Mouse (Mus musculus) CH12.LX (cell line): ENCODE measurements around the gene Ripply2. TPM values are rescaled to one million over a fixed set of nuclear protein-coding genes. Genes with fewer than 3 reads are reported as not detected.
"Not testable (repeated sequence)": the region's sequence is repeated elsewhere in the genome, so short reads cannot be mapped to it uniquely, and the experiment has no call there.

ENCODE experiments used
- DNase-seq: peaks from one replicate; pipeline ENCODE4 v3.0.0-alpha.2; 2013; ENCODE audit errors: extremely low read depth
- H3K27ac ChIP-seq: 2 replicates; pipeline ENCODE4 v1.5.1; 2012; ENCODE audit warnings: low read depth, mild to moderate bottlenecking, control low read depth, moderate library complexity; ENCODE audit not compliant: insufficient read depth
- H3K27me3 ChIP-seq: replicated peaks from 2 replicates; pipeline ENCODE3; 2012; ENCODE audit warnings: inconsistent platforms
- H3K36me3 ChIP-seq, 2 experiments: replicated peaks in 1 of 2; 2 replicates each; pipeline versions ENCODE3 to v1.6.1; 2012; ENCODE audit warnings: inconsistent platforms in 1 of 2, low read length in 1 of 2, mild to moderate bottlenecking in 1 of 2, mixed read lengths in 1 of 2, moderate library complexity in 1 of 2; ENCODE audit not compliant: control insufficient read depth in 1 of 2, insufficient read depth in 1 of 2
- H3K4me1 ChIP-seq, 2 experiments: 2 replicates each; pipeline ENCODE4 v1.6.1; 2012; ENCODE audit warnings: inconsistent platforms in 1 of 2, moderate library complexity in 1 of 2; ENCODE audit not compliant: insufficient read depth in 2 of 2, control insufficient read depth in 1 of 2
- H3K4me2 ChIP-seq: 2 replicates; pipeline ENCODE4 v1.6.1; 2012; ENCODE audit warnings: low read depth, mild to moderate bottlenecking, control low read depth; ENCODE audit not compliant: poor library complexity, insufficient read depth, severe bottlenecking
- H3K4me3 ChIP-seq, 3 experiments: fragments of 150-350 bp in 1 of 3; sonication (generic) in 1 of 3; replicated peaks in 1 of 3; 2 replicates each; pipeline versions ENCODE3 to v1.5.1; 2011 to 2012; ENCODE audit warnings: low read depth in 2 of 3, low read length in 2 of 3, mild to moderate bottlenecking in 2 of 3, moderate library complexity in 2 of 3, control low read depth in 1 of 3, improper control_type of control experiment in 1 of 3, inconsistent platforms in 1 of 3, mixed read lengths in 1 of 3; ENCODE audit not compliant: poor library complexity in 1 of 3
- H3K79me2 ChIP-seq: replicated peaks from 2 replicates; pipeline ENCODE4 v1.6.1; 2012; ENCODE audit warnings: mild to moderate bottlenecking, moderate library complexity; ENCODE audit not compliant: control insufficient read depth, poor library complexity, insufficient read depth, severe bottlenecking; ENCODE audit errors: extremely low read depth
- H3K9ac ChIP-seq: 2 replicates; pipeline ENCODE4 v1.6.1; 2012; ENCODE audit warnings: low read depth, mild to moderate bottlenecking, control low read depth, moderate library complexity; ENCODE audit not compliant: insufficient read depth
- H3K9me3 ChIP-seq: replicated peaks from 2 replicates; pipeline ENCODE3; 2012; ENCODE audit warnings: low read length, inconsistent platforms, mixed read lengths
- CHD1 ChIP-seq: IDR thresholded peaks from 2 replicates; pipeline ENCODE4 v1.6.1; 2012; ENCODE audit warnings: low read depth, low read length, improper control_type of control experiment, inconsistent platforms
- CTCF ChIP-seq, 2 experiments: IDR thresholded peaks in 1 of 2; conservative IDR thresholded peaks in 1 of 2; 2 replicates each; pipeline ENCODE4 v1.5.1; 2011 to 2012; ENCODE audit warnings: low read depth in 2 of 2, low read length in 2 of 2, improper control_type of control experiment in 1 of 2, inconsistent platforms in 1 of 2, mild to moderate bottlenecking in 1 of 2, moderate library complexity in 1 of 2
- ELF1 ChIP-seq: IDR thresholded peaks from 2 replicates; pipeline ENCODE4 v1.6.1; 2014; ENCODE audit warnings: low read depth, mild to moderate bottlenecking, inconsistent platforms, low read length, improper control_type of control experiment
- EP300 ChIP-seq: IDR thresholded peaks from 2 replicates; pipeline ENCODE4 v1.6.1; 2011; ENCODE audit warnings: low read length, improper control_type of control experiment
- IRF4 ChIP-seq: IDR thresholded peaks from 2 replicates; pipeline ENCODE4 v1.6.1; 2014; ENCODE audit warnings: low read depth, mild to moderate bottlenecking, inconsistent platforms, low read length, improper control_type of control experiment
- JUN ChIP-seq: IDR thresholded peaks from 2 replicates; pipeline ENCODE4 v1.6.1; 2011; ENCODE audit warnings: low read depth, mild to moderate bottlenecking, low read length, improper control_type of control experiment, moderate library complexity; ENCODE audit not compliant: insufficient read depth
- MAFK ChIP-seq: IDR thresholded peaks from 2 replicates; pipeline ENCODE4 v1.6.1; 2011; ENCODE audit warnings: low read length, improper control_type of control experiment; ENCODE audit not compliant: insufficient replicate concordance
- MAX ChIP-seq: IDR thresholded peaks from 2 replicates; pipeline ENCODE4 v1.6.1; 2011; ENCODE audit warnings: low read length, improper control_type of control experiment
- MAZ ChIP-seq: IDR thresholded peaks from 2 replicates; pipeline ENCODE4 v1.6.1; 2012; ENCODE audit warnings: low read depth, mild to moderate bottlenecking, inconsistent platforms, low read length, improper control_type of control experiment, moderate library complexity
- MEF2A ChIP-seq: IDR thresholded peaks from 2 replicates; pipeline ENCODE4 v1.6.1; 2014; ENCODE audit warnings: low read depth, mild to moderate bottlenecking, inconsistent platforms, low read length, improper control_type of control experiment, borderline replicate concordance
- MYC ChIP-seq: IDR thresholded peaks from 2 replicates; pipeline ENCODE4 v1.6.1; 2011; ENCODE audit warnings: low read depth, mild to moderate bottlenecking, improper control_type of control experiment, low read length
- PAX5 ChIP-seq: IDR thresholded peaks from 2 replicates; pipeline ENCODE4 v1.6.1; 2012; ENCODE audit warnings: low read length, inconsistent platforms, mixed read lengths
- POLR2A ChIP-seq: IDR thresholded peaks from 2 replicates; pipeline ENCODE4 v1.6.1; 2011; ENCODE audit warnings: low read depth, mild to moderate bottlenecking, improper control_type of control experiment, low read length
- POLR2AphosphoS2 ChIP-seq: IDR thresholded peaks from 2 replicates; pipeline ENCODE4 v1.6.1; 2011; ENCODE audit warnings: low read depth, low read length, improper control_type of control experiment
- RAD21 ChIP-seq: IDR thresholded peaks from 2 replicates; pipeline ENCODE4 v1.6.1; 2011; ENCODE audit warnings: low read depth, mild to moderate bottlenecking, low read length, improper control_type of control experiment, moderate library complexity
- RCOR1 ChIP-seq: conservative IDR thresholded peaks from 2 replicates; pipeline ENCODE4 v1.6.1; 2012; ENCODE audit warnings: low read depth, mild to moderate bottlenecking, inconsistent platforms, low read length, improper control_type of control experiment
- SIN3A ChIP-seq: IDR thresholded peaks from 2 replicates; pipeline ENCODE4 v1.6.1; 2012; ENCODE audit warnings: low read length, improper control_type of control experiment, inconsistent platforms
- TBP ChIP-seq: conservative IDR thresholded peaks from 2 replicates; pipeline ENCODE4 v1.6.1; 2011; ENCODE audit warnings: low read depth, low read length, improper control_type of control experiment
- USF1 ChIP-seq: IDR thresholded peaks from 2 replicates; pipeline ENCODE4 v1.6.1; 2014; ENCODE audit warnings: low read depth, mild to moderate bottlenecking, inconsistent platforms, low read length, improper control_type of control experiment
- USF2 ChIP-seq: conservative IDR thresholded peaks from 2 replicates; pipeline ENCODE4 v1.6.1; 2011; ENCODE audit warnings: low read depth, low read length, improper control_type of control experiment
- ZC3H11A ChIP-seq: IDR thresholded peaks from 2 replicates; pipeline ENCODE4 v1.6.1; 2012; ENCODE audit warnings: low read depth, mild to moderate bottlenecking, inconsistent platforms, low read length, improper control_type of control experiment
- ZMIZ1 ChIP-seq: IDR thresholded peaks from 2 replicates; pipeline ENCODE4 v1.6.1; 2012; ENCODE audit warnings: low read depth, mild to moderate bottlenecking, inconsistent platforms, low read length, improper control_type of control experiment
- ZNF384 ChIP-seq: IDR thresholded peaks from 2 replicates; pipeline ENCODE4 v1.6.1; 2012; ENCODE audit warnings: low read depth, low read length, improper control_type of control experiment, inconsistent platforms
- dilution Hi-C: fragments of 300-500 bp; cut with MboI; formaldehyde crosslinking; loops from 2 replicates; pipeline ENCODE4 v1.14.3; 2020; ENCODE audit warnings: low sequenced_read_pairs; ENCODE audit not compliant: extremely low pct_unique_long_range_greater_than_20kb, extremely low pct_ligation_motif_present
- in situ Hi-C: fragments of 300-500 bp; cut with MboI; formaldehyde crosslinking; loops from 3 replicates; pipeline ENCODE4 v1.14.3; 2019; ENCODE audit warnings: low sequenced_read_pairs, low pct_ligation_motif_present, low pct_unique_long_range_greater_than_20kb, mixed read lengths
- polyA plus RNA-seq: library from polyadenylated mRNA; unstranded; fragments of >175 nt; gene quantifications from 2 replicates; pipeline ENCODE4 v1.2.1, GENCODE M21; 2012; ENCODE audit warnings: low read depth; ENCODE audit not compliant: insufficient read length
- total RNA-seq, 2 experiments: library from RNA; depleted of rRNA; stranded (reverse); fragments of 300-350 nt in 1 of 2; fragments of >200 nt in 1 of 2; gene quantifications; 2 replicates each; pipeline ENCODE4 v1.2.3; 2012 to 2014

Ripply2 gene
- not detected in 2 replicates for total RNA-seq (2012; rRNA removed)
- not detected in 2 replicates for total RNA-seq (2014; rRNA removed)
- polyA plus RNA-seq, result not detected in 2 replicates

- no peak for DNase-seq
- no peaks in the 10 kb centered on the region for H3K79me2 ChIP-seq
- in situ Hi-C loops, result no loop called here
- no peaks in the 10 kb centered on the region for H3K36me3 ChIP-seq
- no peak within 1 kb of the TSS for H3K4me2 ChIP-seq
- TF ChIP-seq EP300, result no peak
- no peak for TF ChIP-seq CTCF (conservative IDR thresholded peaks at IDR 0.05 in 1 of 2, IDR thresholded peaks at IDR 0.05 in 1 of 2; ENCODE audit: low read depth in 2 of 2, low read length in 2 of 2)
- no peak for TF ChIP-seq MAZ
- no peak for TF ChIP-seq JUN
- no peak for TF ChIP-seq TBP
- TF ChIP-seq PAX5, result no peak
- TF ChIP-seq ZC3H11A, result no peak
- TF ChIP-seq ZMIZ1, result no peak
- no peak for TF ChIP-seq USF1
- no peak for TF ChIP-seq USF2
- no peak for TF ChIP-seq RCOR1
- TF ChIP-seq ZNF384, result no peak
- TF ChIP-seq CHD1, result no peak
- H3K9me3 ChIP-seq, result no peaks in the 10 kb centered on the region
- H3K27ac ChIP-seq, result no peak within 1 kb of the TSS
- dilution Hi-C loops, result no loop called here
- H3K9ac ChIP-seq, result no peak within 1 kb of the TSS
- no peak within 1 kb of the TSS for H3K4me3 ChIP-seq
- no peaks in the 10 kb centered on the region for H3K4me1 ChIP-seq
- H3K27me3 ChIP-seq, result peaks cover 2% of the 10 kb centered on the region
Observed at GRCm38 (mm10) chr9:87015288-87015937, at the start of gene Ripply2. Gene Ripply2 (plus strand): TSS chr9:87015537.

- H3K36me3 ChIP-seq, H3K4me3 ChIP-seq, H3K79me2 ChIP-seq, H3K27me3 ChIP-seq, dilution Hi-C loops, H3K9me3 ChIP-seq, DNase-seq, H3K4me2 ChIP-seq, H3K9ac ChIP-seq, H3K27ac ChIP-seq, in situ Hi-C loops, H3K4me1 ChIP-seq: not testable (repeated sequence)
Observed at GRCm38 (mm10) chr9:86972471-86972870, 42.9 kb upstream of the Ripply2 start.

- dilution Hi-C loops, result no loop called here
Observed at GRCm38 (mm10) chr9:86973562-86973961, 41.8 kb upstream of the Ripply2 start.

More at GRCm38 (mm10) chr9:86973562-86973961, 41.8 kb upstream of the Ripply2 start:
- H3K9me3 ChIP-seq, result no peaks in the 10 kb centered on the region
- TF ChIP-seq MYC (no peak), SIN3A (no peak), IRF4 (no peak), POLR2A (no peak), USF1 (no peak), MAX (no peak), JUN (no peak), RAD21 (no peak), MEF2A (no peak), POLR2AphosphoS2 (no peak), USF2 (no peak), ZC3H11A (no peak), ELF1 (no peak), ZNF384 (no peak), MAFK (no peak)
- TF ChIP-seq, all 38 proteins: peak for 0
- Histone ChIP-seq H3K27me3 (no peaks in the 10 kb centered on the region), H3K79me2 (no peaks in the 10 kb centered on the region), H3K9ac (no peak overlapping the region), H3K4me1 (no peaks in the 10 kb centered on the region), H3K27ac (no peak overlapping the region), H3K36me3 (no peaks in the 10 kb centered on the region), H3K4me2 (no peak overlapping the region), H3K4me3 (no peak overlapping the region)
- DNase-seq, result no peak
- in situ Hi-C loops, result no loop called here
